Mouse (Mus musculus) spleen, adult 2 months (tissue): ENCODE results near the gene Ccl2.

Experiments used
- CTCF ChIP-seq: fragments of 200-500 bp; IDR thresholded peaks from 2 replicates; pipeline ENCODE4 v1.5.1; 2011; ENCODE audit warnings: mild to moderate bottlenecking, inconsistent platforms; ENCODE audit not compliant: insufficient read depth, insufficient read length, insufficient replicate concordance; ENCODE audit errors: extremely low read depth
- POLR2A ChIP-seq: fragments of 200-500 bp; IDR thresholded peaks from 2 replicates; pipeline ENCODE4 v1.6.1; 2011; ENCODE audit warnings: low read depth, low read length, inconsistent platforms

GRCm38 (mm10) chr11:82032678-82033344 is 2.6 kb upstream of the Ccl2 start:
- TF ChIP-seq CTCF = no peak
- no peak for TF ChIP-seq POLR2A
